Mouse (Mus musculus) midbrain, embryonic 13.5 days (tissue): Measurements from ENCODE around the gene Pepd. TPM values are rescaled to one million over a fixed set of nuclear protein-coding genes. Genes with fewer than 3 reads are reported as not detected.

Source experiments
- ATAC-seq: fragments of 200-750 bp; cut with Nextera tagmentation; 2 replicates; pipeline ENCODE4 v1.8.0; 2017; ENCODE audit warnings: mild to moderate bottlenecking, moderate TSS enrichment, moderate library complexity
- H3K27ac ChIP-seq: fragments of 300-500 bp; sonication (generic); 2 replicates; pipeline ENCODE4 v1.5.1; 2015; ENCODE audit warnings: inconsistent platforms, mild to moderate bottlenecking, moderate library complexity
- H3K27me3 ChIP-seq: fragments of 300-500 bp; sonication (generic); 2 replicates; pipeline ENCODE4 v1.6.1; 2015; ENCODE audit warnings: mild to moderate bottlenecking, inconsistent platforms
- H3K36me3 ChIP-seq: fragments of 300-500 bp; sonication (generic); 2 replicates; pipeline ENCODE4 v1.6.1; 2015; ENCODE audit warnings: mild to moderate bottlenecking, inconsistent platforms
- H3K4me1 ChIP-seq: fragments of 300-500 bp; sonication (generic); replicated peaks from 2 replicates; pipeline ENCODE4 v1.6.1; 2015; ENCODE audit warnings: inconsistent platforms
- H3K4me2 ChIP-seq: fragments of 300-500 bp; sonication (generic); replicated peaks from 2 replicates; pipeline ENCODE4 v1.6.1; 2015; ENCODE audit warnings: moderate library complexity, mild to moderate bottlenecking, inconsistent platforms
- H3K4me3 ChIP-seq: fragments of 300-500 bp; sonication (generic); replicated peaks from 2 replicates; pipeline ENCODE4 v1.5.1; 2015; ENCODE audit warnings: mild to moderate bottlenecking, inconsistent platforms
- H3K9ac ChIP-seq: fragments of 300-500 bp; sonication (generic); replicated peaks from 2 replicates; pipeline ENCODE4 v1.6.1; 2015; ENCODE audit warnings: mild to moderate bottlenecking, inconsistent platforms
- H3K9me3 ChIP-seq: fragments of 300-500 bp; sonication (generic); 2 replicates; pipeline ENCODE4 v1.6.1; 2016; ENCODE audit warnings: mild to moderate bottlenecking, inconsistent platforms
- WGBS: fragments of 180-500 bp; shearing (Covaris S2); methylation state at CpG from one replicate; pipeline ENCODE4 v1.1.7; 2015; 5-methylcytosine and 5-hydroxymethylcytosine counted together
- polyA plus RNA-seq: library from polyadenylated mRNA; unstranded; fragments of >200 nt; fragmentation: Nextera tagmentation; extraction: Ambion mirVana; gene quantifications from 2 replicates; pipeline ENCODE4 v1.2.1, GENCODE M21; 2015

The Pepd gene
- polyA plus RNA-seq, 1 experiment from 2014 or later: 56.0 TPM

DNA sequence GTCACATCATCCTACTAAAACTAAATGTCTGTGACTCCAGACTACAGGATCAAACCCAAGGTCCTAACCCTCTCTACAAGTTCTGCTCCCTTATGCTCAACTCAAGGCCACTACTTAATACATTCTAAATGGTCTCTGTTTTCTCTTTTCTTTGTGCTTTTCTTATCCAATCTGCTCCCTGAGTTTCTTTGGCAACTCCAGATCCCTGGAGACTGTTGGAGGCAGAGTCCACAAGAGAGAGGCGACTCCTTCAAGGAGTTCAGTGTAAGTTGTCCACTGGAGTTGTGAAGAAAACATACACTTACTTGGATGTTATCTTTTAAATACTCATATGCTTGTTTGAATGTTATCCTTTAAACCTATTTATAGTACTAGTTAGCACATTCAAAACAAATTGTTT is 142.1 kb downstream of the Pepd start:
- no peaks in the 10 kb centered on the region for H3K9me3 ChIP-seq
- peaks cover 11% of the 10 kb centered on the region for H3K36me3 ChIP-seq
- H3K4me1 ChIP-seq: peaks cover 24% of the 10 kb centered on the region
- no peaks in the 10 kb centered on the region for H3K27me3 ChIP-seq
- ATAC-seq: no peak
- H3K9ac ChIP-seq: no peak overlapping the region
- H3K4me3 ChIP-seq: no peak overlapping the region
- H3K27ac ChIP-seq: no peak overlapping the region
- peak overlapping the region; percentile 90; the same call in 1 of the 2 replicates for H3K4me2 ChIP-seq
- 97% methylated on average over 1 of the region's 1 CpGs for WGBS

- Histone ChIP-seq H3K9me3 (no peaks in the 10 kb centered on the region; the same call in 1 of the 2 replicates), H3K27me3 (no peaks in the 10 kb centered on the region), H3K4me1 (peaks cover 24% of the 10 kb centered on the region), H3K36me3 (peaks cover 6% of the 10 kb centered on the region), H3K4me3 (peak overlapping the region; percentile 88), H3K27ac (peak overlapping the region; percentile 90), H3K4me2 (peak overlapping the region; percentile 90), H3K9ac (peak overlapping the region; percentile 95)
- no peak for ATAC-seq
- 61% methylated on average over 2 of the region's 2 CpGs for WGBS
These were observed 142.9 kb downstream of the Pepd start for GRCm38 (mm10) chr7:35054977-35055618.

DNA sequence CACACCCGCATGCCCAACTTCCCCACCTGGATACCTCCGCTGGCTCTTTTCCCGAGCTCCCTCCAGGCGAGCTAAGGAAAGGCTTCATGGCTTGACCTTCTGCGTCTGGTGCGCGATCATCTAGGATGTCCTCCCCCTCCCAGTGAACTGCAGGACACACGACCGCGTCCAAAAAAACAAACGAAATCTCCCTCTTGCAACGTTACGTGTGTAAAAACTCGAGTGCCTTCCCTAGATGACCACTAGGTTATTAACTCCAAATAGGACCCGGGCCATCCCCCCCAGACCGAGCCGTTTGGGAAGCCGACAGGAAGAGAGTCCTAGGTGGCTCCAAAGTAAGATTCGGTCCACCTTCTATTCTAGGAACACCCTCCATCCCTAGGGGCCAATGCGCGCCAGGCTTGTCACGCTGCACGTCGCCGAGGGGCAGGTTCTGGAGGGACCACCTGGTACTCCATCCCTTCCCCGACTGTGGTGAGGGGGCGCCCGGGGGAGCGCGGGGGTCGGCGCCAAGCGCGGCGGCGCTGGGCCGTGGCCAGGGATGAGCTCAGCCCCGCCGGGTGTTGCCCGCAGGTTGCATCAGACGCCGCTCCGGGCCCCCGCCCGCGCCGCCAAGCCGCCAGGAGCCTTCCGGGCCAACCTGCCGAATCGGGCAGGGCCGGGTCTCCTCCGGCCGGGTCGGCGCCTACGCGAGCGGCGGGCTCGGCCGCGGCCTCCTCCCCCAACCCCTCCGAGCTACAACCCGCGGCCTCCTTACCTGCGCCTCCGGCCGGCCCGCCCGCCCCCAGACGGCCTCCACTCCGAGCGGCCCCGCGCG is 143.6 kb downstream of the Pepd start:
- H3K36me3 ChIP-seq: no peaks in the 10 kb centered on the region
- H3K9me3 ChIP-seq: no peaks in the 10 kb centered on the region; the same call in 1 of the 2 replicates
- H3K9ac ChIP-seq: peak overlapping the region; percentile 95
- H3K27ac ChIP-seq: peak overlapping the region; percentile 90
- H3K27me3 ChIP-seq: no peaks in the 10 kb centered on the region
- peak overlapping the region; percentile 90 for H3K4me2 ChIP-seq
- WGBS: under 1% methylated on average over 65 of the region's 77 CpGs
- peak; percentile 95 for ATAC-seq
- H3K4me3 ChIP-seq: peak overlapping the region; percentile 88
- peaks cover 24% of the 10 kb centered on the region for H3K4me1 ChIP-seq

GRCm38 (mm10) chr7:35056436-35056864 is 144.3 kb downstream of the Pepd start, which contains the start of gene Cebpg:
Gene Cebpg, minus strand, starts transcription at chr7:35056573.
- no peaks in the 10 kb centered on the region for H3K36me3 ChIP-seq
- H3K27ac ChIP-seq: peak within 1 kb of the TSS; percentile 90
- H3K4me2 ChIP-seq: peak within 1 kb of the TSS; percentile 90
- peaks cover 24% of the 10 kb centered on the region for H3K4me1 ChIP-seq
- no peaks in the 10 kb centered on the region for H3K27me3 ChIP-seq
- peak; percentile 99 for ATAC-seq
- peak within 1 kb of the TSS; percentile 95 for H3K9ac ChIP-seq
- no peaks in the 10 kb centered on the region; the same call in 1 of the 2 replicates for H3K9me3 ChIP-seq
- WGBS: under 1% methylated on average over 43 of the region's 53 CpGs
- peak within 1 kb of the TSS; percentile 88 for H3K4me3 ChIP-seq

- peak overlapping the region; percentile 88 for H3K4me3 ChIP-seq
- no peaks in the 10 kb centered on the region for H3K36me3 ChIP-seq
- H3K27ac ChIP-seq: no peak overlapping the region
- peak; percentile 7 for ATAC-seq
- H3K4me1 ChIP-seq: peaks cover 24% of the 10 kb centered on the region
- WGBS: 29% methylated on average over 10 of the region's 10 CpGs
- H3K27me3 ChIP-seq: no peaks in the 10 kb centered on the region
- peak overlapping the region; percentile 51; the same call in 1 of the 2 replicates for H3K9ac ChIP-seq
- H3K9me3 ChIP-seq: no peaks in the 10 kb centered on the region; the same call in 1 of the 2 replicates
- peak overlapping the region; percentile 90 for H3K4me2 ChIP-seq
These were observed 144.8 kb downstream of the Pepd start for GRCm38 (mm10) chr7:35056999-35057398.

- 88% methylated on average over 4 of the region's 4 CpGs for WGBS
- Histone ChIP-seq H3K4me3 (no peak overlapping the region), H3K9me3 (no peaks in the 10 kb centered on the region; the same call in 1 of the 2 replicates), H3K27me3 (no peaks in the 10 kb centered on the region), H3K4me1 (peaks cover 24% of the 10 kb centered on the region), H3K36me3 (no peaks in the 10 kb centered on the region), H3K9ac (no peak overlapping the region), H3K27ac (no peak overlapping the region), H3K4me2 (no peak overlapping the region)
- no peak for ATAC-seq
These were observed 145.4 kb downstream of the Pepd start for GRCm38 (mm10) chr7:35057569-35057968.

GRCm38 (mm10) chr7:35058329-35058728 is 146.2 kb downstream of the Pepd start:
- H3K27me3 ChIP-seq: no peaks in the 10 kb centered on the region
- H3K27ac ChIP-seq: no peak overlapping the region
- H3K36me3 ChIP-seq: no peaks in the 10 kb centered on the region
- no peak overlapping the region for H3K9ac ChIP-seq
- no peak for ATAC-seq
- H3K4me1 ChIP-seq: peaks cover 24% of the 10 kb centered on the region
- H3K9me3 ChIP-seq: no peaks in the 10 kb centered on the region; the same call in 1 of the 2 replicates
- no peak overlapping the region for H3K4me2 ChIP-seq
- H3K4me3 ChIP-seq: no peak overlapping the region
- WGBS: 73% methylated on average over 1 of the region's 1 CpGs

DNA sequence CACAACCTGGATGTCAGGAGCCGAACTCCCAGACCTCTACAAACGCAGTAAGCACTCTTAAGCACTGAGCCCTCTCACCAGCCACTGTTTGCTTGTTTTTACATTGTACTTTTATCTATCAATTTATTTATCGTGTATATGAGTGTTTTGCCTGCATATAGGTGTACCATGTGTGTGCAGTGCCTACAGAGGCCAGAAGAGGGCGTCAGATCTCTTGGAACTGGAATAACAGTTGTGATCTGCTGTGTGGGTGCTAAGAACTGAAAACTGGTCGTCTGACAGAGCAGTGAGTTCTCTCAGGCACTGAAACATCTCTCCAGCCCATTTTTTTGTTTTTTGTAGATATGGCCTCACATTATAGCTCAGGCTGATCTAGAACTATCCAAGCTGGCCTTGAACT is 147.3 kb downstream of the Pepd start:
- no peak overlapping the region for H3K9ac ChIP-seq
- H3K4me3 ChIP-seq: no peak overlapping the region
- H3K9me3 ChIP-seq: no peaks in the 10 kb centered on the region; the same call in 1 of the 2 replicates
- WGBS: 75% methylated on average over 5 of the region's 5 CpGs
- H3K27ac ChIP-seq: no peak overlapping the region
- H3K4me2 ChIP-seq: no peak overlapping the region
- peaks cover 17% of the 10 kb centered on the region for H3K4me1 ChIP-seq
- no peaks in the 10 kb centered on the region for H3K36me3 ChIP-seq
- no peaks in the 10 kb centered on the region for H3K27me3 ChIP-seq
- no peak for ATAC-seq

GRCm38 (mm10) chr7:35064286-35065258 is 152.4 kb downstream of the Pepd start:
- no peak overlapping the region for H3K4me2 ChIP-seq
- H3K27me3 ChIP-seq: no peaks in the 10 kb centered on the region
- H3K9me3 ChIP-seq: peaks cover 5% of the 10 kb centered on the region; the same call in 1 of the 2 replicates
- no peaks in the 10 kb centered on the region for H3K36me3 ChIP-seq
- 75% methylated on average over 14 of the region's 14 CpGs for WGBS
- H3K4me1 ChIP-seq: peaks cover 9% of the 10 kb centered on the region; the same call in 1 of the 2 replicates
- no peak overlapping the region for H3K27ac ChIP-seq
- no peak for ATAC-seq
- no peak overlapping the region for H3K9ac ChIP-seq
- no peak overlapping the region for H3K4me3 ChIP-seq

- H3K36me3 ChIP-seq: no peaks in the 10 kb centered on the region
- no peak overlapping the region for H3K27ac ChIP-seq
- 84% methylated on average over 3 of the region's 3 CpGs for WGBS
- H3K4me3 ChIP-seq: no peak overlapping the region
- H3K4me1 ChIP-seq: peaks cover 9% of the 10 kb centered on the region; the same call in 1 of the 2 replicates
- ATAC-seq: no peak
- H3K9me3 ChIP-seq: 0 out of 2 replicates have a peak, but pooled peaks cover 5% of the 10 kb centered on the region
- H3K4me2 ChIP-seq: no peak overlapping the region
- H3K9ac ChIP-seq: no peak overlapping the region
- H3K27me3 ChIP-seq: no peaks in the 10 kb centered on the region
These were observed 153.8 kb downstream of the Pepd start for GRCm38 (mm10) chr7:35065958-35066357.

GRCm38 (mm10) chr7:35066640-35067212 is 154.5 kb downstream of the Pepd start:
- no peak overlapping the region for H3K27ac ChIP-seq
- H3K9me3 ChIP-seq: 0 out of 2 replicates have a peak, but pooled peaks cover 5% of the 10 kb centered on the region
- no peak overlapping the region for H3K9ac ChIP-seq
- H3K27me3 ChIP-seq: no peaks in the 10 kb centered on the region
- 48% methylated on average over 8 of the region's 8 CpGs for WGBS
- no peak for ATAC-seq
- peaks cover 9% of the 10 kb centered on the region; the same call in 1 of the 2 replicates for H3K4me1 ChIP-seq
- H3K4me3 ChIP-seq: no peak overlapping the region
- H3K36me3 ChIP-seq: no peaks in the 10 kb centered on the region
- H3K4me2 ChIP-seq: no peak overlapping the region
